Mouse (Mus musculus) liver, postnatal 0 days (tissue): ENCODE results near the gene Map10.

ENCODE experiments used
- CTCF ChIP-seq: sonication (generic); IDR thresholded peaks from 2 replicates; pipeline ENCODE4 v1.5.1; 2016; ENCODE audit warnings: antibody characterized with exemption, low read depth
- EP300 ChIP-seq: IDR thresholded peaks from 2 replicates; pipeline ENCODE4 v1.6.1; 2016; ENCODE audit warnings: antibody characterized with exemption, low read depth, mild to moderate bottlenecking

GRCm38 (mm10) chr8:125658926-125659325 is 10.7 kb upstream of the Map10 start:
- TF ChIP-seq CTCF (no peak), EP300 (no peak)
